Mouse (Mus musculus): ENCODE measurements around the gene Hsf4.

GRCm38 (mm10) chr8:105310118-105310517 is 40.5 kb downstream of the Hsf4 start:
- no peak for TF ChIP-seq POLR2A (IDR thresholded peaks at IDR 0.05; ENCODE audit: extremely low read depth, insufficient read depth, low read length)
- no peak for TF ChIP-seq CTCF (IDR thresholded peaks at IDR 0.05; ENCODE audit: extremely low read depth, insufficient read depth, low read length)

All from cortical plate, adult 2 months (tissue).